Mouse (Mus musculus) heart, adult 2 months (tissue): ENCODE results near the gene Pde6h. TPM values are rescaled to one million over a fixed set of nuclear protein-coding genes. Genes with fewer than 3 reads are reported as not detected.

ENCODE experiments used
- DNase-seq, 2 experiments: peaks; one replicate each; pipeline ENCODE4 v3.0.0; 2021
- H3K27ac ChIP-seq: fragments of 200-600 bp; 2 replicates; pipeline ENCODE4 v1.8.1; 2022
- H3K27me3 ChIP-seq: fragments of 200-500 bp; 2 replicates; pipeline ENCODE4 v1.6.1; 2012; ENCODE audit warnings: mild to moderate bottlenecking, low read length, inconsistent platforms, mixed read lengths; ENCODE audit not compliant: control insufficient read depth, insufficient read depth
- H3K36me3 ChIP-seq: fragments of 200-500 bp; 2 replicates; pipeline ENCODE4 v1.6.1; 2012; ENCODE audit warnings: low read length, inconsistent platforms; ENCODE audit not compliant: control insufficient read depth, insufficient read depth
- H3K4me1 ChIP-seq: fragments of 200-500 bp; 2 replicates; pipeline ENCODE4 v1.6.1; 2011; ENCODE audit warnings: low read length; ENCODE audit not compliant: control insufficient read depth, insufficient read depth
- H3K4me3 ChIP-seq: fragments of 200-600 bp; 2 replicates; pipeline ENCODE4 v1.8.1; 2022
- H3K79me2 ChIP-seq: fragments of 200-500 bp; replicated peaks from 2 replicates; pipeline ENCODE4 v1.6.1; 2012; ENCODE audit warnings: mild to moderate bottlenecking, inconsistent platforms, low read length, moderate library complexity, mixed read lengths; ENCODE audit not compliant: control insufficient read depth, insufficient read depth
- H3K9ac ChIP-seq: fragments of 200-500 bp; 2 replicates; pipeline ENCODE4 v1.6.1; 2012; ENCODE audit warnings: low read depth, mild to moderate bottlenecking, control low read depth, inconsistent platforms, low read length, mixed read lengths
- CTCF ChIP-seq: fragments of 200-600 bp; IDR thresholded peaks from 2 replicates; pipeline ENCODE4 v1.8.1; 2022; ENCODE audit warnings: antibody characterized with exemption, mild to moderate bottlenecking, moderate library complexity
- EP300 ChIP-seq: fragments of 200-500 bp; IDR thresholded peaks from 2 replicates; pipeline ENCODE4 v1.6.1; 2011; ENCODE audit warnings: low read depth, low read length, control low read depth; ENCODE audit not compliant: insufficient read depth
- POLR2A ChIP-seq: fragments of 200-500 bp; IDR thresholded peaks from 2 replicates; pipeline ENCODE4 v1.6.1; 2011; ENCODE audit warnings: mild to moderate bottlenecking, low read depth, low read length, control low read depth; ENCODE audit not compliant: insufficient read depth
- WGBS: fragments of 180-500 bp; shearing (Covaris S2); methylation state at CpG from one replicate; pipeline ENCODE4 v1.1.7; 2018; 5-methylcytosine and 5-hydroxymethylcytosine counted together
- intact Hi-C: fragments of 180-260 bp; cut with DNase I; formaldehyde crosslinking; loops from one replicate; pipeline ENCODE4 v1.15.1; 2025
- polyA plus RNA-seq: library from polyadenylated mRNA; depleted of rRNA; stranded (reverse); fragments of >200 nt; gene quantifications from 2 replicates; pipeline ENCODE4 v1.2.3, GENCODE M21; 2012
- total RNA-seq, 2 experiments: library from RNA; stranded (reverse); gene quantifications; 2 replicates each; pipeline ENCODE4 v1.2.3; 2021

The Pde6h gene
- total and polyA plus RNA-seq, 3 experiments = 0.04 to 0.30 TPM; not detected in 1

- Histone ChIP-seq H3K36me3 (peaks cover 5% of the 10 kb centered on the region), H3K27ac (no peak overlapping the region), H3K4me3 (no peak overlapping the region), H3K79me2 (no peaks in the 10 kb centered on the region), H3K9ac (no peak overlapping the region), H3K4me1 (peaks cover 6% of the 10 kb centered on the region), H3K27me3 (no peaks in the 10 kb centered on the region)
- intact Hi-C loops = no loop called here
- DNase-seq = no peak
- WGBS = 74% methylated on average over 7 of the region's 7 CpGs
- TF ChIP-seq POLR2A (no peak), EP300 (no peak), CTCF (no peak)
Measured at GRCm38 (mm10) chr6:136934068-136934467, 10.4 kb downstream of the Pde6h start.

- Histone ChIP-seq H3K79me2 (no peaks in the 10 kb centered on the region), H3K27me3 (no peaks in the 10 kb centered on the region), H3K4me1 (peaks cover 7% of the 10 kb centered on the region), H3K9ac (no peak overlapping the region), H3K36me3 (peaks cover 5% of the 10 kb centered on the region), H3K4me3 (no peak overlapping the region), H3K27ac (no peak overlapping the region)
- TF ChIP-seq CTCF (no peak), POLR2A (no peak), EP300 (no peak)
- WGBS = 70% methylated on average over 3 of the region's 3 CpGs
- intact Hi-C loops = no loop called here
- DNase-seq = no peak
Measured at GRCm38 (mm10) chr6:136935233-136935632, 11.6 kb downstream of the Pde6h start.

- Histone ChIP-seq H3K79me2 (no peaks in the 10 kb centered on the region), H3K4me3 (no peak overlapping the region), H3K27me3 (no peaks in the 10 kb centered on the region), H3K9ac (no peak overlapping the region), H3K4me1 (peaks cover 8% of the 10 kb centered on the region), H3K36me3 (peaks cover under 1% of the 10 kb centered on the region), H3K27ac (peak overlapping the region; percentile 2; the same call in 1 of the 2 replicates)
- intact Hi-C loops = no loop called here
- DNase-seq = no peak
- WGBS = 80% methylated on average over 9 of the region's 9 CpGs
- TF ChIP-seq CTCF (no peak), EP300 (no peak), POLR2A (no peak)
Measured at GRCm38 (mm10) chr6:136936361-136936760, 12.7 kb downstream of the Pde6h start.

- H3K79me2 ChIP-seq = no peaks in the 10 kb centered on the region
- intact Hi-C loops = no loop called here
- H3K4me3 ChIP-seq = no peak overlapping the region
- H3K27ac ChIP-seq = no peak overlapping the region; the same call in 1 of the 2 replicates
- H3K36me3 ChIP-seq = no peaks in the 10 kb centered on the region; the same call in 1 of the 2 replicates
- TF ChIP-seq CTCF (no peak), EP300 (no peak), POLR2A (no peak)
- DNase-seq = no peak
- 79% methylated on average over 3 of the region's 3 CpGs for WGBS
- no peaks in the 10 kb centered on the region for H3K27me3 ChIP-seq
- no peak overlapping the region for H3K9ac ChIP-seq
- H3K4me1 ChIP-seq = peaks cover 10% of the 10 kb centered on the region
Measured at GRCm38 (mm10) chr6:136937117-136937516, 13.5 kb downstream of the Pde6h start.

DNA sequence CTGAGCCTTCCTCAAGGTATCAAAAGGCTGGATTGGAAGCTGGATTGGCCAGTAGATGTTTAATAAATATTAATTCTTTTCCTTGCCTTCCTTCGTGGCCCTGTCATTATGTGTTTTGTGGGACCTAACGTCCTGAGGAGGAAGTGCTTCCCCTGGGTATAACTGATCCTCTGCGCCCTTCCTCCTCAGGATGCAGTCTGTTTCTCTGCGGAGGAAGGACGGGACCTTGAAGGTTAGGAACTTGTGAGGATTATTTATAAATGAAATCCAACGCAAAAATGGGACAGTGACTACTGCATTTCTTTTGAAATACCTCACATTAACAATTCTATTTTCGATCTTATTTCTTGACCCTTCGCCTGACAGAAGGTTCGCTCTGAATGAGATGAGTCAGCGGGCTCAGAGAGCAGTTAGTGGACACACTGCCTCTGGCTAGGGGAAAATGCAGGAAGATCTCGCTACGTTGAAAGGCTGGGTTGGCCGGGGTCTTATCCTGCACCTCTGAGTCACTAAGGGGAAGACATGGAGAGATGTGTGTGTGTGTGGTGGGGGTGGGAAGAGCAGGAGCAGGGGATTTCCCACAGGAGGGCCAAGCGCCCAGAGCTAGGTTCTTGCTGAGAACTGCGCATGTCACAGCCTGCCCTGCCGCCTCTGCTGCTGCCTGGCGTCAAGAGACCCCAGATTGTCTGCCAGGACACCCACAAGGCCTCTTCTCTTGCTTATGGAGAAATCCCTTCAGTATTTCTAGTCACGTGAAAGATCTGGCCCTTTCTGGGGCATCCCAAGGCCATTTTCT lies 14.9 kb downstream of the Pde6h start:
- Histone ChIP-seq H3K4me1 (peaks cover 10% of the 10 kb centered on the region), H3K9ac (peak overlapping the region; percentile 56), H3K79me2 (no peaks in the 10 kb centered on the region), H3K36me3 (no peaks in the 10 kb centered on the region; the same call in 1 of the 2 replicates), H3K4me3 (peak overlapping the region; percentile 38), H3K27me3 (no peaks in the 10 kb centered on the region), H3K27ac (peak overlapping the region; percentile 80)
- no peak for TF ChIP-seq POLR2A
- no peak for TF ChIP-seq EP300
- peak; percentile 65 to 72 for DNase-seq
- 35% methylated on average over 18 of the region's 18 CpGs for WGBS
- intact Hi-C loops = no loop called here

DNA sequence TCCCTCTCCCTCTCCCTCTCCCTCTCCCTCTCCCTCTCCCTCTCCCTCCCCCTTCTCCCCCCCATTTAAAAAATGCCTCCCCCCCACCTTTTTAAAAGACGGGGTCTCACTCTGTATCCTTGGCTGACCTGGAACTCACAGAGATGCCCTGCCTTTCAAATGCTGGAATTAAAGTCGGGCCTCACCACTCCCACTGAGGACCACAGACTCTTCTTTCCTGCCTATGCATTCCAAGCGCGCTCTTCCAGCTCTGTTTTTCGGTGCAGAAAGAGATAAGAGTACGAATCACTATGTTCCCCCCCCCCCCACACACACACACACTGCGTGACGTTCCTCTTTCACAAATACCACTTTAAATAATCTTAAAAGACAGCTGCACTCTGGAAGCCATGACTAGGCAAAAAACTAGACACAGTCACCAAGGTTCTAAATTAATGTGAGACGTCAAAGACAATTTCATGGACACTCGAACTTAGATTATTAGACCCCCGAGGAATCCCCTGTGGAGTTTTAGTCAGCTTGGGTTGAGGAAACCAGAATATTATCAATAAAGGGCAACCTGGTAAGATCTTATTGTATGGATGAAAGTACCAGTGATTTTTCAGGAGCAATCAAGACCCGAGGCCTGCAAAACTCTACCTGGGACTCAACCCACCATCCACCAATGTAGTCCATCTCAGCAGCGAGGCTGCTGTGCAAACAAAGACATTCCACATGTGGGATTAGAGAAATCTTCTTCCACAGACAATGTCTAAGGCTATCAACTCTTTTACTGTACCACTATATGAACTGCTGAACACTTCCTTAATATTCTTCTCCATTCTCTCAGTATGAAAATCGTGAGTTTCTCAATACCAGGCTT lies 15.9 kb downstream of the Pde6h start:
- H3K4me1 ChIP-seq = peaks cover 10% of the 10 kb centered on the region
- peak overlapping the region; percentile 85 for H3K27ac ChIP-seq
- H3K4me3 ChIP-seq = no peak overlapping the region
- 59% methylated on average over 14 of the region's 14 CpGs for WGBS
- TF ChIP-seq POLR2A = no peak
- TF ChIP-seq CTCF = no peak
- no peak for TF ChIP-seq EP300
- no peaks in the 10 kb centered on the region for H3K27me3 ChIP-seq
- H3K36me3 ChIP-seq = no peaks in the 10 kb centered on the region; the same call in 1 of the 2 replicates
- H3K9ac ChIP-seq = no peak overlapping the region
- no peak for DNase-seq
- intact Hi-C loops = no loop called here
- no peaks in the 10 kb centered on the region for H3K79me2 ChIP-seq
